Mouse (Mus musculus): ENCODE measurements around the gene Tle4.

Gene Tle4

DNA sequence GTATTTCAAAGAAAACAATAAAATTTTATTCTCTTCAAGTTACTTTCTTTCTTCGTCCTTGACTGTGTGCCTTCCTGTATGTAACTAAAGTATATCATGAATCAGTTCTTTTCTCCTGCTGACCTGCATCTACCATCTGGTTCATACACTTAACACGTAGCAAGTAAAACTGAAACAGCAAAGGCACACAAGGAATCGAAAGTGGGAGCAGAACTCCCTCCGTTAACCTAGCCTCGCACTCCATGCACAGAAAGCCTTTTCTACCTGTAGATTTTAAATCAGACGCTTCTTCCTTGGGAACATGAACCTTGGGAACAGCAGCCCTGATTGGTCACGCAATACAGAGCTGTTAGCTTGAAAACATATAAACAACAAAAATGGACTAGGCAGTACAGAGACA is 78.7 kb downstream of the Tle4 start:
- DNase-seq, result no peak

DNA sequence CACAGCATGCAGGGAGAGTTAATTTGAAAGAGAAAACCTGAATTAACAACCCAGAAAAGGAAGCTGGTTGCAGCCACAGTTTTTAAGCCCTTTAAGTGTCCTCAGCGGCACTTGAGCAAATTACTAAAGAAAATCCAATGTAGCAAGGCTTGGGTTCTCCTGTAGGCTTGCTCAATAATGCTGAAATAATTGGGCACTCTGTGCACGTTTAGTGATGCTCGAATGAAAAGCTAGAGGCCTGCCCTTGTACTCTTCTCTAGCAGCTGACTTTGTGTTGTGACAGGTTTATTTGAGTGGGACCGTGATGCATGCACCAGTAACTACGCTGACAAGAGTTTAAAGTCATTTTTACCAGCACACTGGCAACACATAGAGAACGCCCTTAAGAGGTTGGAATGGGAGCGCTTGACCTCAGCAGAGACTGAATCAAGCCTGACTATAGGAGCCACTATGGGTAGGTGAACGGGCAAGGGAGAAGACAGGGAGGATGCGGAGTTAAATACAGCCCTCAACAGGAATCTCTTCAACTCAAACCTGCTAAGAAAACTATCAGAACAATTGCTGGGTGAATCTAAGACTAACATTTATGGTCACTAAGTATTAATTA is 79.3 kb downstream of the Tle4 start:
- DNase-seq, result no peak

DNA sequence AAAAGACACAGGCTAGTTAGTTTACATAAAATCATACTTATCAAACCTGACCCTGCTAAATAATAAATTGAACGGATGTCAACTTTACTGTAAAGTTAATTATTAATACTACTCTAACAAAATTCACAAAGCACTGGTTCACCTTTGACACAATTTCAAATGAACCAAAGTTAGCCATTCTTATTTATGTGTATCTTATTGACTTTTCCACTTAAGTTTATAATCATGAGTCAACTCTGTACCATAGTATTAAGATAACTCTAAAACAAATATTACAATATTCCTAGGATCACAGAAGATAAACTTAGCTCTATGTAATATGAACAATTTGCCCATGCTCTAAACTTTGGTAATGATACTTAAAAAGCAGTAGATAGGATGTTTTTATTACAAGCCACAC is 81.4 kb downstream of the Tle4 start:
- DNase-seq, result no peak

DNA sequence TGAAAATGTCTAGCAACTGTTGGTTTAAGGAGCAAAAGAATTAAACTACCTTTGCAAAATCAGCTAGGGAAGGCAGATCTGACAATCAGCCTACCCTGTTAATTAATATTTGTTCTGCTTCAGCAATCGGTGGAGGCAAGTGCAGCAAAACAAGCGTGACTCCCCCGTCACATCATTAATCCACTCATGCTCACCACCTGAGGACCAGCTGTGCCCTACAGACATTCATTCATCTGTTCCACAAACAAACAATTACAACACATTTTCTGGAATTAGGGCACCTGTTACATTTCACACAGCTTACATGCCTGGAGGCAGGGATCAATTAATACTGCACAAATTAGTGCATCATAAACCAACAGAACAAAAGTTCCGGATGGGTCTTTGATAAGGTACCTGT is 89.0 kb downstream of the Tle4 start:
- no peak for DNase-seq

DNA sequence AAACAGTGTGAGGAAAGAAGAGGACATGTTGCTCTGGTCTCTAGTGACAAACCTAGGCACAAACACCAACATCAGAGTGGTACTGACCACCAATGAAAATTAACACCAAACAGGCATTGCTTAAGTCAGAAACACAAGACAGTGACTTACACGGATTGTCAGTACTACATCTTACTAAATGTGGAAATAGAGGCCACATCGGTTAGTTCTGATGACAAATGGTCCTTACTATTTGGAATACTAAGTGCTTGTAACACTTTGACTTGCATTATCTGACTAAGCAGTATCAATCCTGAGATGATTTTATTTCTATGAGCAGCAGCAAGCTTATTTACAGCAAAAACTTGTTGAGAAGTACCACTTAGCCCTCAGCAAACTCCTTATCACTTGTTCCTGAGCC is 89.9 kb downstream of the Tle4 start:
- DNase-seq, result no peak

DNA sequence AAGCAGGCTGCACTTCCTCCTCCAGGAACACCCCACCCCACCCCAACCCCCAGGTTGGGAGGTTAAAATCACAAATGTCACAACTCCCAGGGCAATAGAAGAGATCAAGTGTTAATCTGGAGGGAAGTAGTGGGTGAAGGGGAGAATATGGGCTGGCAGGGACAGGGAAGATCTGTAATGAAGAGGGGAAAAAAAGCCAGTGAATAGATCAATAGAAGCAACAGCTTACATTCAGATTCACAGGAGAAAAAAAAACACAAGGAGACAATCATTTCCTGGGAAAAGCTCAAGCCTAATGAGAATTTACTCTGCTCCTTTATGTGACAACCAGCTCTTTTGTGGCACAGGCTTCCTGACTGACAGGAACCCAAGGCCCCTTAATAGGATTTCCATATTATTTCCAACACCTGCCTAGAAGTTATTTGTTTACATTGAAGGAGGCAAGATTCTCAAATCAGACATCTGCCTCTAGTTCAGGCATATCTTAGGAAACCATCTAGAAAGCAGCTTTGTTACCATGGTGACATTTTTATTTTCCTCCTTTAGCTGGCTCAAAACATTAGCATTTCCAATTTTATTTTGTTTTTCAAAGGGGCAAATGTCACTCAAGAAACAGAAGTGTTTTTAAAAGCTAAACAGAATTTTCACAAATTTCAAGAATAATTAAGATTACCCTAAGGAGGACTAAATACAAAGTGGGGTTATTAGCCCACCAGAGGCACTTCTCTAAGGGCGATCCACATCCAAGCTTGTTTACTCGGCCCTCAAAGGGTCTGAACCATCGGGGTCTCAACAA is 90.8 kb downstream of the Tle4 start:
- DNase-seq, result no peak

DNA sequence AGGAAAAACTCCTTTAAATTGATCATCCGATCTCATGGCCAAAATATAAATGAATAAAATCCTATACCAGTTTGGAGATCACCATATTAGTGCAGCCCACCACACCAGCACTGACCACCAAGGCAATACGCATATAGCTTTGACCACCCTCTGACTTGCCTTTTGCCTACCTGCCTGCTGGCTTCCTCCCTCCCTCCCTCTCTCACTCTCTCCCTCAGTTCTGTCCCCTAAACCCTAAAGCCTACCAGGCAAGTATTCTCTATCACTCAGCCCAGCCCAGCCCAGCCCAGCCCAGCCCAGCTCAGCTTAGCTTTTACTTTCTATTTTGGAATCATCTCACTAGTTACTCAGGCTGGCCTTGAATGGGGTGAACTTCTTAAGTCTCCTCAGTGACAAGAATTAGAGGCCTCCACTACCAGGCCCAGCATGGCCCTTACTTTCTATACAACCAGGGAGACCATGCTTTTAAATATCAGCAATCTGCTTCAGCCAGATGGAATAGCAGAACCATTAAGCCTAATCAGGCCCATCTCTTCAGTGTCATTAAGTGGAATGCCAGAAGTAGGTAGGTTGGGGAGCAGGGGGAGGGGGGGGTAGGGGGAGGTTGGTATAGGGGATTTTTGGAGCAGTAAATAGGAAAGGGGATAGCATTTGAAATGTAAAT is 91.8 kb downstream of the Tle4 start:
- no peak for DNase-seq

DNA sequence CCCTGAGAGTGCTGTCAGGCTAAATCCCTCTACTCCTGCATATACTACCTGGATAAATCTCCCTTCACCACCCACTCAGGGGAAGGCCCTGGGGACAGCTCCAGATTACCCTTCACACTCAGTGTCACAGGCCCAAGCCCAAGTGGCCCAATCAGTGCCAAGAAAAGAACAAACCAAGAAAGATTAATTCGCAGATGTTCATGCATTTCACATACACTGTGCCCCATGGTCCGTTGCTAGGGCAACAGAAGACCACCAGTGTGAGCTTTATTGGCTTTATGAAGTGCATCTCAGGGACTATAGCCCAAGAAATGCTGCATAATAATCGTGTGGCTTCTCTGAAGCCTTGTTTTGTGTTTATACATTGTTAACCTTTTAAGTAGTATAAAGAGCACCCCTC is 92.5 kb downstream of the Tle4 start:
- DNase-seq, result no peak

DNA sequence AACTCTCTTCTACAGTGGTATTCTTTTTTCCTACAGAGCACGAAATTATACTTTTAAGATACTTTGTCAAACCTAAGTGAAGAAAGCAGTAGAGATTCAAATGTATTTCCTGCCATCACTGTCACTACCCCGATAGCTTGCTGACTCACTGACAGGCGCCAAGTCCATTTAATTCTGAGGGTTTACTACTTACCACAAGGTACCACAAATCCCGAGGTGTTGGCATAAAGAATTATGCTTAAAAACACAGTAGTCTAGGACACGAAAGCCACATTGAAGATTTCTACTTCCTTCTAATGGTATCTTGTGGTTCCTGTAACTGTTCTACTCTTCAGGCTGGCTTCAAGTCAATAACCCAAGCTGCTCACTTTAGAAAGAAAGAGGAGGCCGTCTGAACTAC is 94.0 kb downstream of the Tle4 start:
- no peak for DNase-seq

DNA sequence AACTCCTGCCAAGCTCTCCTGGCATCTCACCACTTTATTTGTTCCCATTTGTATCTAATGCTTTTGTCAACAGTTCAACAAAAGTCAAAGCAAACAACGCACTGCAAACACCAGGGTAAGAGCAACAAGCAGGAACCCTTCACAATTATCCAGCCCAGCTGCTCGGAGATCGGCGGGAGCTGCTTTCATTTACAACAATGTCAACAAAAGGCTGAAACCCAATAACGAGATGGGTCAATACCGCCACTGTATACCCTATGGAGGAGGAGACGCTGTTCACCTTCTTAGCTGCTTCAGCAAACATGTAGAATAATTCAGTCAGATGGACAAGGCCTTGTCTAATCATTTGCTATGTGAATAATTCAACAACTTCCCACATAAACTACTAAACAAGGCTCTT is 95.6 kb downstream of the Tle4 start:
- DNase-seq, result no peak

DNA sequence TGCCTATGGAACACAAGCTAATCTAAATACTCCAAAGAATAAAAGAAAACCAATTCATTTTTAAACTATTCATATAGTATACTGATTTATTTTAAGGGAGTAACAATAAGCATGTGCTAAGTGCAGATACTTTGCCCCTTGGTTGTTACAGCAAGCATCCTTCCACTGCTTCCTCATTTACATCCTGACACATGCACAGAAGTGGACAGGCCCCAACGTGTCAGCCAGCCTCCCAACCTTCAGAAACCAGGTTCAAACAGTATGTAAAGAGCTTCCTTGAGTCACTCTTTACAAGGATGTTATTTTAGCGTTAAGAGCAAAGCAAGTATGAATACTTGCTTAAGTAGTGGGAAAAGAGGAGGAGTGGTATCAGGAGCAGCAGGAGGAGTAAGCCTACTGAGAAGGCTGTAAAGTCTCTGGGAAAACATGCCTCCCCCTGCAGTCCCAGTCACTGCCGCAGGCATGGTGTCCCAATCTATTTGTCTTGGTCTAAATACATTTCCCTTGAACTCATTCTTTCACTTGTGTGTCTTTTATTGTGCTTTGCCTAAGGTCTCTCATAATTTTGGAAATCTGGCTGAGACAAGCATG is 97.9 kb downstream of the Tle4 start:
- no peak for DNase-seq

DNA sequence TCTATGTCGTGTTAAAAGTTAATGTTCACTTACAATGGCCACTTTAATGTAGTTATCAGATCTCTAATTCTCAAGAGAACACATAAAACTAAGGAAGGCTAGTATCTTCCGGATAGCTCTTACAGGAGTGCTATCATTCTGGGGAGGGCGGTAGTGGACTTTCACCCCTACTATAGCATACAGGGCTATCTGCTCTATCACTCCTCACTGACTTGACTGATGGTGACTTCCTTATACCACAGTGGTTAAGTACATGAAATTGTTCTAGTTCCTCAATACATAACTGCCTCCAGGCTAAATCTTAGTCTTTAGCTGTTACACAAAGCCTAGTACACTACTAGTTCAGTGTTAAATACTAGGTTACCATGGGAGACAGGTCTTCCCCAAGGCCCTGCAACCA is 104.8 kb downstream of the Tle4 start:
- no peak for DNase-seq

DNA sequence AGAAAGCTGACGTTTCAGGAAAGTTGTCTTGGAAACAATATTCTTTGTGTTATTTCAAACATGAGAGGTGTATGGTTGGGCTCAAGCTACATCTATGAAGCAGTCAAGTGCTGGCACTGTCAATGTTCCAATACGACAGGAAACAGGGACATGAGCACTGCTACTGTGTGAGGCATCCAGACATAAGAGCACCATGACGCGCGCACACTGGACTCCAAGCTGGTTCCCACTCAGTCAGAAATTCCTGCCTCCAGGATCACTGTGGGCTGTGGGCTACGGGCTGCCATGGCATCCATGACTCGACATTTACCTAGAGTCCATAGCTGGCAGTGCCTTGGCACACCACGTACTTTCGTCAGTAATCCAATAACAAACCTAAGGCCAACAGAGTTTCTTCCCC is 110.7 kb downstream of the Tle4 start:
- DNase-seq, result no peak

DNA sequence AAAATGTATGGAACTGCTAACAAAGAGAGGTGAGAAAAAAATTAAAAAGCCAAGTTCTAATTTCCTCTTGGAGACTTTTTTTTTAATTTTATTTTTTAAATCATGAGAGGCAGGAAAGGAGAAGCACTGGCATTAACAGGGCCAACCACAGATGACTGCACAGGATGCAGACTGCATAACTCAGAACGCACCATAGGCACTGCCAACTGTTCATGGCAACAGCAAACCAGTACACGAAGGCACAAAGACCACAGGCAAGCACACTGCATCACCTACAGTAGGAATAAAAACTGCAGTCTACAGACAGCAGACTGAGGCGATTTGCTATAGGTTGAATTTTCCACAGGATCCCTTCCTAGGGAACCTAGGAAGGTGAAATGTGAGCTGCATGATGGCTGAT is 112.7 kb downstream of the Tle4 start:
- DNase-seq, result no peak

DNA sequence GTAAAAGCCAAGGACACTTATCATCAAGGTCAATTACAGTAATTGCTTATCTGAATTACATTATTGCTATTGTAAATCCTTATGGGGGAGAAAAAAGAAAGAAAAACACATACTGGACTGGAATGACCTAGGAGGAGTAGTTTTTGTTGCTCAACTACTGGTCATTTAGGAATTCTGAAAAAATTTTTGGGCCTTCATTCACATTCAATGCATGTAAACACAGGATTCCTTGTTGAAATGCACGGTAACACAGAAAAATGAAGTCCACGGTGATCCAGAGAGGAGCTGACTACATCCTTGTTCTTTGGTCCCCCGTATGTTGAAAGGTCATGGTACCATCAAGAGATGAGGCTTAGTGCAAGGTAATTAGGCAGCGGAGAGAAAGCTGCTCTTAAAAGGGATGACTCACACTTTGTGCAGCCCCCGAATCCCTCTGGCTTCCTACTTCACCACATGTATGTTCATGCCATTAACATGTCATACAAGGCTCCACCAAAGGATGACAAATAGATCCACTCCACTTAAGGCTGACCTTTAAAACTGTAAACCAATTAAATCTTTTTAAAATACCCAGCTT is 115.2 kb downstream of the Tle4 start:
- no peak for DNase-seq

DNA sequence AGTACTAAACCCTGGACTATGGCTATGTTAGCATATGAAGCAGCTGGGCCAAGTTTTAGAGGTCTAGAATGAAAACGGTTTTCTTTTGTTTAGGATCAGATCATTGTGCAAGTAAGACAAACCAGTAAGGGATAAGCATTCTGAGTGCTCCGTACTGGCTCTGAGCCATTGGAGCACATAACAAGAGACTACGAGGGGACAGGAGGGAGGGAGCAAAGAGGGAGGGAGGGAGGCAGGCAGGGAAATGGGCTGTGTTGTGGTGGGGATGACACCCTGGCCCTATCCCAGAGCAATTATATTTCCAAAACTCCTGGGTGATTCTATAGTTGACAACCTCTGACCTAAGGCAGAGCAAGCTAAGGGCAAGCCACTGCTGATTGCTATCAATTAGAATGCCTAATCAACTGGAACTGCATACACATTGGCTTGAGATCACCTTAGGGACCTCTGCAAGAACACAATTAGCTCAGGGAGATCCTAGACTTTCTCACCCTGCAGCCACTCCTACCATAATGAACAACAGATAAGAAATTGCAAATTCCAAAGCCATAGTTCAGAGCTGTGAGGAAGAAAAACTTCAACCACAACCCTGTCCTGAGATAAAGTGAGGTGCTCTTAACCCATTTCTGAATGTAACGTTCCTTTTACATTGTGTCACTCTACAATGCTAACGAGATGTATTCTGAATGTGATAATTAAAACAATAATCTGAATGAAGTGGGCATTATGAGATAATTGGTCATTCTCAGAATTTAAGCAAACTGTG is 115.9 kb downstream of the Tle4 start:
- DNase-seq, result no peak

DNA sequence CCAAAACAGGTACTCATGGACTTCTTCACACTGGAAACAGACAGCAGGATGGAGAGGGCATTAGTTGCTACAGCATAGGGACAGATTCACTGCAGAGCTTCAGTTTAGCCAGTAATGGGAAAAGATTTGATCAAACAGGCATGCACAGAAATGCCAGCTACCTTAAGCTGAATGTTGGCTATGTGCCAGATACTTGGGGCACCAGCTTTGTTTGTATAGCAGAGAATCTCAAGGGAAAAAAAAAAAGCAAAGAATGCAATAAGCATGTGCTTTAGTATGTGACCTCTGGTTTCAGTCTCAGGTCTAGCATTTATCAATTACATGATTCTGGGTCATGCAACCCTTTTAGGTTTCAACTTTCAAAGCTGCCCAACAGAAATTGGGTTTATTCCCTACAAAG is 118.1 kb downstream of the Tle4 start:
- DNase-seq, result no peak

DNA sequence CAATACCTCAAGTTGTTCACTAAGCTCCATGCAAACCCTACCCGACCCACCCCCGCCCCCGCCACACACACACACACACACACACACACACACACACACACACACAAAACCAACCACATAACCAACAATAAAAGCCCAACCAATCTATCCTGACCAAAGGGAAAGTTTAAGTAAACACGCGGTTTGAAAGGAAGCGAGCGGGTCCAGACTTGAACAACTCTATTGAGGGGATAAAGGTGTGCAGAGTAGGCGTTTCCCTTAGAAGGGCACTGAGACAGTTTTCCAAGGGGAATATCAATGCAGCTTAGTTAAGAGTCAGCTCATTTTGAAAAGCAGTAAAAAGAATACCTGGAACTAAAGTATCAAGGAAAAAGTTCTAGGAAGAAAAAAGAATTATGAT is 128.5 kb downstream of the Tle4 start:
- DNase-seq, result no peak

DNA sequence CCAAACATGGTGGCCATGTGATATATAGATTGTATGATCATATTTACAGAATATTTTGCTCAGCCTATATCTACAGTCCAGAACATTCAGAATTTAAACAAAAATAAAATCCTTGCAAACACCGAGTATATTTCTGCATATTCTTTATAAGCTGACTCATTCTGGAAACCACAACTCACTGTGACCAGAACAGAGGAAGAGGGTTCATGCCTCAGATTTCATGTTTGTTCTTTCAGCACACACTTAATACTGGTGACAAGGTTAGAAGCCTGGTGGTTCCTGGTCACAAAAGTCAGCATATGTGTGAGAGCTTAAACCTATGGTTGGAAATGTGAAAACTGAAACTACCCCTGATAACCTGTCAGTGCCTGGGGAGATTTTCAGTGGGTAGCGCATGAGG is 129.1 kb downstream of the Tle4 start:
- DNase-seq, result no peak

DNA sequence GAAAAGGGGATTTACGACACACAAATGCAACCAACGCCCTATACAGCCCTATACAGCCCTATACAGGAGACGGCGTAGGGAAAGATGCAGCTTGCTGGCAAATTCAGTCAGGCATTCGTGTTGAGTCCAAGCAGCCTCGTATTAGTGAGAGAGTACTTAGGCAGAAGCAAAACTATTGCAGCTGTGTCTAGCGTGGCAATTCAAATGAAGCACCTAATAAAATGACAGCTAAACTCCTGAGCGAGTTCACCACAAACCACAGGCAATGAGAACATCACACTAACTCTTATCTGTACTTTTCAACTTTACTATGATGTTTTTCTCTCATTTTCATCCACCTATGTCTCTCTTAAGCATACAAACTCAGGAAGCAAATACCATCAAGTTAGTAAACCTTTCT is 131.8 kb downstream of the Tle4 start:
- DNase-seq, result no peak

DNA sequence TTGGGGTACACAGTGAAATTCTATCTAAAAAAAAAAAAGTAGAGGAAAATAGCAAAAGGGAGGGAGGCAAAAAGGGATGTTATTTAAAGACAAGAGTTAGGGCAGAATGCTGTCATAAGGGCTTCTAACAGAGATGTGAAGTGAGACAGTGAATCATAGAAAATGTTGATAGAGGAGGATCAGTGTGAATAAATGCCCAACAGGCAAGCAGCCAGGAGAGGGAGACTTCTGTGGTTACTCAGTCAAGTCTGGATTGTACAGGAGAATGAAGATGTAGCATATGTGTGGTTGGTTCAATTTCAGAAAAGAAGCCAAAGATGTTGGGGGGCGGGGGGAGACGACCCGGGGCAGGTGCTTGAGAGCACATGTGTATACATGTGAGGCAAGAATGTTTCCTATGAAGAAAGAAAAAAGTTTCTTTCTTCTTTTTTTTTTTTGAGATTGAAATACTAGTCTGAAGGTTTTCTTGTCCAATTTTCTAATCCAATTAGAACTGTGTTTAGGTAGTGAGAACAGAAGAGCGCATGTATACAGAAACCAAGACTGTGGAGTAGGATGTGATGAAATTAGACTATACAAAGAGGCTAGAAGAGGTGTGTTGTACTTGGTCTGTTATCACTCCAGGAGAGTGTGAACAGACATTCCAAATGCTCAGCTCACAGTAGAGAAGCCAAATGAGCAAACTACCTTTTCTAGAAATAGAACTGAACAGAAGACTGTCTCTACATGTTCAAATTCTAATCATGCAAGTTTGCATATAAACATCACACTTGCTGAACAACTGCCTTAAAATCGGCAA is 134.4 kb downstream of the Tle4 start:
- no peak for DNase-seq

DNA sequence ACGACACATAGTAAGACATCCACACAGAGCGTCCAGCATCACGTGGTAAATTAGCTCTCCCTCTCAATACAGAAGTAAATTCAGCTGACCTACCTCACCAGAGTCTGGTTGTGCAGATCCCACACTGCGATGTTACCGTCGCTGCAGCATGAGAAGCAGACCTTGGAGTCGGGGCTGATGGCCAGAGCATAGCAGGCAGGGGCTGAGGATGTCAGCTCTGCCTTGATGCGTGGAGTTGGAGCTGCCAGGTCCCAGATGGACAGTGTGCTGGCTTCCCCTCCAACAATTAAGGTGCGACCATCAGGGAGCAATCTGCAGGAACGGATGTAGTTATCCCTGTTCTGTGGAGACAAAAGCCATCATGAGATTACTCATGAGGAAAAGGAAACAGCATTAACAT is 144.4 kb downstream of the Tle4 start:
- peak; percentile 36 to 40 for DNase-seq

Data from cerebellum, adult 18-20 months (tissue).